Mouse (Mus musculus): ENCODE measurements around the gene Adam1b.

GRCm38 (mm10) chr5:121451644-121452025, 51.6 kb downstream of the Adam1b start, which contains the start of gene Tmem116:
- TF ChIP-seq CTCF (IDR thresholded peaks at IDR 0.05) (no peak), EP300 (IDR thresholded peaks at IDR 0.05) (no peak)
